ENCODE assay signal across 1 mouse cellular context in the genomic region with DNA sequence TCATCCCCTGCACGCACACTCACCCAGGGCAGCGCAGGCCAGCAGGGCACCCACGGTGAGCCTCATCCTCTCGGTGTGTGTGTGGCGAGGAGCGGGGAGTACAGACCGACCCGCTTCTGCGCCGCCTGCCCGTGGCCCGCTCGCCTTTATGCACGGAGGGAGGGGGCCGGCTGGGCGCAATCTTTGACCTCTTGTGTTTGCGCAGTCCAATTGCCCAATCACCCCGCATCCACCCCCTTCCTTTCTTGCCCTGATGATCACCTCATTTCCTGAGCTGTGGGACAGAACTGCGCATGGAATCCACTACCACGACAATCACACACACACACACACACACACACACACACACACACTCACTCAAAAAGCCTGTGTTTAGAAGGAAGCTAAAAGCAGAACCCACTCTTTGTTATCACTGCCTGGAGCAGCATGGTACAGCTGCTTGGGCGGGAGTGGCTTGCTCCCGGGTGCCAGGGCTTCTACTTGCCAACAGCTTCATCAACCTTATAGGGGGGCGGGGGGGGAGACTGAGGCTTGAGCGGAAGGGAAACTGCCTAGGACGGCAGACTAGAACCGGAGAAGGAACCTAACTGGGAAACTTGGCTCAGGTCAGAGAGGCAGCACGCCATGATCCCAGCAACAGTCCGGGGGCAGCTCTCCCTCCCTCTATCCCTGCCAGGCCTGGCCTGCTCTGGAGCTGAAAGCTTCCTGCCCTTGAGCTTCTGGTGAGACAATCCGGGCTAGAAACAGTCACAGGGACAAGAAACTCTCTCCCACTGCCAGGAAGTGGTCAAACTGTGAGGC.
TF ChIP-seq lines count a peak whose summit lies in the region.

TSS of gene Gm20425 (minus strand) at position 157 of the 801 bp plus-strand sequence.
TSS of gene Trf (minus strand) at position 294 of the 801 bp plus-strand sequence.

TF ChIP-seq in MEL, 35 proteins besides CTCF, POLR2A, EP300 and RAD21:
- TF ChIP-seq SIN3A (IDR thresholded peaks at IDR 0.05; ENCODE audit: low read length) (no peak), ETS1 (IDR thresholded peaks at IDR 0.05; ENCODE audit: low read depth, low read length) (0 out of 2 replicates have a peak, but pooled peaks have one; percentile 32), MAZ (IDR thresholded peaks at IDR 0.05; ENCODE audit: low read depth, low read length) (no peak)
